Mouse (Mus musculus): ENCODE measurements at regions not wholly inside any gene's neighbourhood (a gene's known extent, or its start where the extent isn't known, plus 50 kb on each side); places are given as distances from the start of the nearest gene placed in this dataset.
"Not testable (repeated sequence)": the region's sequence is repeated elsewhere in the genome, so short reads cannot be mapped to it uniquely, and the experiment has no call there.

DNA sequence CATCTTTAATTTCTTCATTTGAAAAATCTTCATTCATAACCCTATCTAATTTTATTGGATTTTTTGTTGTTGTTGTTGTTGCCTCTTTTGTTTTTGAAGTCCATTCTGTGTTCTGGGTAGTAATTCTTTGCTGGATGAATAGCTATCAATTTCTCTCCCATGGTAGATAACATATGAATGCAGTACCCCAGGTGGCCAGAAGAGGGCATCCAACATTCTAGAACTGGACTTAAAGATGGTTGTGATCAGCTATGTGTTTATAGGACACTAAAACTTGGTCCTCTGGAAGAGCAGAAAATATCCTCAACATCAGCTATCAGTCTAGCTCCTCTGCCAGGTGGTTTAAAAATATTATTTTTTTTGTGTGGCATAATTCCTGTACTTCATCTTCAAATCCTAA lies 73.0 kb downstream of the Prl2c3 start:
- not testable (repeated sequence) for ATAC-seq

DNA sequence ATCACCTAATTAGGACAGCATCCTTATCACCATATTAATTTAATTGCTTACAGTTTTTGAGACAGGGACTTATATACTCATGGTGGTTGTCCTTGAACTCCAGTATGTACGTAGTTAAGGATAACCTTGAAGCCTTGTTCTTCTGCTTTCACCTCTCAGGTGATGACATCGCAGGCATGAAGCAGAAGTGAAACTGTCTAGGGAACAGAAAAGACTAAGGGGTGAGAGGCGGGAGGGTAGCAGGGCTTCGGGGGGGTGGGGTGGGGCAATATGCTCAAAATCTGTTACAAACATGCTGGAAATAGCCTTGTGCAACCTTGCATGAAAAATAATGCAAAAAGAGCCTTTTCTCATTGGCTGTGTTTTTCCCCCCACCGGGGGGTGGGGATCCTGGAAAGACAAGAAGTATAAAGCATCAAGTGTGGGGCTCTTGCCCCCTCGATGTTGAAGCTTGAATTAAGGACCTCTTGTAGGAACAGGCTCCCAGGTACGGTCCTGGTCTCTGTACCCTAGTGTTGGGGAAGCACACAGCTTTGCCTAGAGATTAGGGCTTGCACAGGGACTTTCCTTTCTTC lies 81.8 kb downstream of the Prl2c3 start:
- not testable (repeated sequence) for ATAC-seq

DNA sequence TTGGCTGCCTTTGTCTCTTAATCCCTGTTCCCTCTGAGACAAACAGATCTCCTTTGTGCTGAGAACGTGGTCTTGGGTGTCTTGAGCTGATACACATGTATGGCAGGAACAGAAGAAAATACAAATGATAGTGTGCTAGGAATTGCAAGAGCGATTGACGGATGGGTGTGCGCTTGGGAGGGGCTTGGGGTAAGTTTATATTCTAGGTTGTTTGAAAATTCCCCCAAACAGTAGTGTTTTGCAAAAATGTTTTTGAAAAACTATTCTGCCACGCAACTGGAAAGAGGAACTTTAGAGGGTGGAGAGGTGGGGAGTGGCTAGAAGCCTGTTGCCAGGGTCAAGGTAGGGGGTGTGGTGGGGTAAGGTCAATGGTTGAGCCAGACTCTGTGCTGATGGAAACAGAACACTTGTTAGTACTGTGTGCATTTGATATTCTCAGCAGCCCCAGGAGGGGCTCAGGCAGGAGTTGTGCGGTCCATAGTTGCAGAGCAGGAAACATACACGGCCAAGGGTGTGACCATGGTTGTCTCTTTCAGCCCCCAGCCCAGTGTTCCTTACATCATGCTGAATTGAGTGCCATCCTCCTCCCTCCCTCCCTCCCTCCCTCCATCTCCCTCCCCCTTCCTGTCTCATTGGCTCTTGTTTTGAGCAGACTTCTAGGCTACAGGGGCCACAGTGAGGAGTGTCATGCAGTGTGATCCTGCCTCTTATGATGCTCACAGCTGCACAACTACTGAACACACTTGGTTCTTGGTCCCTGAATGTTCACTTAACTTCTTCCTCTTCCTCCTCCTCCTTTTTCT lies 88.2 kb downstream of the Prl2c3 start:
- no peak for ATAC-seq

DNA sequence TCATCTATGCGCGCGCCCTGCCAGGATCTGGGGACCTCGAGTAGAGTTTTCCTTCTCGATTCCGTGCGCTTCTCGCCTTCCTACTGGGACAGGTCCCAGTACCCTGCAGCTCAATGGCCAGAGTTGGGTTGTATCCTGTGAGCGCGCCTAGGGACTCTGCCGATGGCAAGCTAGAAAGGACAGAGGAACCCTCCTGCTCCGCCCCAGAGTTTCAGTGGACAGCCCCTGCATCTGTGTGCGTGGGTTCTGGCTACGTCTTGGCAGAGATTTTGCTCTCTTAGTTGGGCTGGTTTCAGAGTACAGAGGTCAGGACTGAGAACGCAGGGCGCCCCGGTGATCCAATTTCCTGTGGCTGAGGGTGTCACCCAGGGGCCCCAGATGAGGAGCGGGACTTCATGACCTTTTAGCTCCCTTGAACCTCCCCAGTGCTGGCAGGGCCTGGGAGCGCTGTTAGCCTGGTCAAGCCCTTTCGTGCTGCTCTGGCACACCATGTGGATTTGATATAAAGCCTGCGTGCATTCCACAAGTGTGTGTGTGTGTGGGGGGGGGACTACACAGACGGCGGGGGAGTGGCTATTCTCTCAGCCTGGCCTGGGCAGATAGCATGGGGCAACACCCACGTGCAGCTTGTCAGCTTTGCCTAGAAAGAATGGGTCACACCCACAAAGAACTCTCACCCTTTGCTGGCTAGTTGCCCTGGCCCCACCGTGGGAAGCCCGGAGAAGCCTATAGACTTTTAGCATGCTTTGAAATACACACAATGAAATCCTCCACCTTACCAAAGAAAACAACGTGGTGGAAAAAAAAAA lies 96.9 kb downstream of the Prl2c3 start:
- not testable (repeated sequence) for ATAC-seq

DNA sequence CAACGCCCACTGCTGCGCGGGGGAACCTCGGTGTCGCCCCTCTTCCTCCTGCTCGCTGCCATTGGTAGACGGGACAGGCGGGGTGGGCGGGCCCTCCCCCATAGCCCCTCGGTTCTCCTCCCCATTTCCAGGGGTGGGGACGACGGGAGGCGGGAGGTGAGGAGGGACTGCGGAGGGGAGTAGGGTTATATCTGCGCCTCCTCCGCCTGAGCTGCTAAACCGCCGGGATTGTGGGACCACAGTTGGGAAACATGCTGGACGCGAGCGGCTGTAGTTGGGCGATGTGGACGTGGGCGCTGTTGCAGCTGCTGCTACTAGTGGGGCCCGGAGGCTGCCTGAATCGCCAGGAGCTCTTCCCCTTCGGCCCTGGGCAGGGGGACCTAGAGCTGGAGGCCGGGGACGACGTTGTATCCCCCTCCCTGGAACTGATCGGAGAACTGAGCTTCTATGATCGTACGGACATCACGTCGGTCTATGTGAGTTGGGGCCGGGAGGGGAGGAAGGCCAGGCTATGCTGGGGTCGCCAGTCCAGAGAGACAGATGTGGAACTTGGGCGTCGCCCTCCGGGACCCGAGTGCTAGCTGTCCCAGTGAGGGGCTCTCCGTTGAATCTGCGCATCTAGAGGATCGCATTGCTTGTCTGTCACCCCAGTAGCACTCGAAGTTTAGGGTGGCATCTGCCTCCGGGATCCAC lies 97.6 kb downstream of the Prl2c3 start:
- ATAC-seq, result not testable (repeated sequence)

DNA sequence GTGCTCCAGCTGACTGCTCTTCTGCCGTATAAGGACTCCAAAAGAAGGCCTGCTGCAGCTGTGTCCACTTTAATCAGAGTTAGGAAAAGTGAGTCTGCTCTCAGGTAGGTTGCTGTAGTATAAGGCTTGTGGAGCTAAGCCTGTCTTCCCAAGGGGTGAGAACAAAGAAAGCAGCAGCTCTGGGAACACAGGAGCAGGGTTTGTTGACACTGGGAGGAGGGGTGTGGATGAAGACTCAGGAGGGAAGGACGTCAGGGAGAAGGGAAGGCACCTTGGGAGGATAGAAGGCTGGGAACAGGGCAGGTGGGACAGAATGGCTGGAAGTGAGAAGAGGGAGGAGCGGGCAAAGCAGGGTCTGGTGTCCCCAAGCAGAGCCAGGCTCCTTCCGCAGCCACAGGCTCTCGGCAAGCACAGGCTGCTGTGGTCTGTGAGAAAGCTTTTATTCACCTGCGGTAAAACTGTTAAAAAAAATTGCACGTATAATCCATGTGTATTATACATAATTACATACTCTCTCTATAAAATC lies 106.2 kb downstream of the Prl2c3 start:
- not testable (repeated sequence) for ATAC-seq

DNA sequence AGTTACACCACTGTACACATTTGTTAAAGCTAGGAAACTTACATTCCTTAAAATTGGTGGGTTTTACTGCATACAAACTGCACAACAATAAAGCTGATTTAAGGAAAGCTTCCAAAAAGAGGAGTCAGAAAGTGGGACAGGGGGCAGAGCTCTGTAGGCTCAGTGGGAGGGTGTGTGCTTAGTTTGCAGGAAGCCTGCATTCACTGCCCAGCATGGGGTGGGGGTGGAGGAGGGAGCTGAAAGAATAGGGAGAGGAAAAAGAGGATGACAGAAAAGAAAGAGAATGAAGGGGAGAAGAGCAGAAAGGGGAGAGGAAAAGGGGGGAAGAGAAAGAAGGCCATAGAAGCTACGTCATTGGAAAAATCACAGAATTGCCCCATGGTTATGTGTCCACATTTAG lies 111.1 kb downstream of the Prl2c3 start:
- not testable (repeated sequence) for ATAC-seq

DNA sequence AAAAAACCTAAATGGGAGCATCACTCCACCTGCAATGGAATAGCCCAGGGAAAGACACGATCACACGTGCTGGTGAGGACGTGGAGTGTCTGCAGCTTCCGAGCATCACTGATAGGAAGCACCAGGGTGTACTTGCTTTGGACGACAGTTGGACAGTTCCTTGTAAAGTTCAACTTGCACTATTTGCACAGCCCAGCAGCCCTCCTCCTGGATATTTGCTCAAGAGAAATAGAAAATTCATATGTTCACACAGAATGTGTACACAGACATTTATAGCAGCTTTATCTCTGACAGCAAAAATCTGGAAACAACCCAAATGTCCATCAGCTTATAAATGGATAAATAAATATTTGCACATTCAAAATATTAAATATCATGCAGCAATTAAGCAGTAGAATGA lies 111.7 kb downstream of the Prl2c3 start:
- not testable (repeated sequence) for ATAC-seq

DNA sequence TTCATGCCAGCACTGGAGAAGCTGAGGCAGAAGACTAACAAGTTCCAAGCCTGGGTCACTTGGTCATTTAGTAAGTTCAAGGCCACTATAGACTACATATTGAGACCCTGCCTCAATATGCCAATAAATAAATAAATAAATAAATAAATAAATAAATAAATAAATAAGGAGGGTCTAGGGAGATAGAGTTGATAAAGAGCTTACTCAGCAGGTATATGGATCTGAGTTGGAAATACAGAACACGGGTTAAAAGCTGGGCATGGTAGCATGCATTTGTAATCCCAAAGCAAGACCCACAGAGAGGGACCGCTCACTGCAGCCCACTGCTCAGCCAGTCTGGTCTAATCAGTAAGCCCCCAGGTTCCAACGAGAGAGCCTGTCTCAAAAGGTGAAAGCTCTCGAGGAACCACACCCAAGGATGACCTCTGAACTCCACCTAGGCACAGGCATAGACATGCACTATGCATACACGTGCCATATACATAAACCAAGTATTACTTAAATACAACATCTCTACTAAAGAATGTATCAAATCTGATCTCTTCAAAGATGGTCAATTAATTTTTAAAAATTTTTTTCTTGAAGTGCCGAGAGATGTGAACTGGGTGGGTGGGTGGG lies 115.4 kb downstream of the Ero1lb start:
- not testable (repeated sequence) for ATAC-seq

DNA sequence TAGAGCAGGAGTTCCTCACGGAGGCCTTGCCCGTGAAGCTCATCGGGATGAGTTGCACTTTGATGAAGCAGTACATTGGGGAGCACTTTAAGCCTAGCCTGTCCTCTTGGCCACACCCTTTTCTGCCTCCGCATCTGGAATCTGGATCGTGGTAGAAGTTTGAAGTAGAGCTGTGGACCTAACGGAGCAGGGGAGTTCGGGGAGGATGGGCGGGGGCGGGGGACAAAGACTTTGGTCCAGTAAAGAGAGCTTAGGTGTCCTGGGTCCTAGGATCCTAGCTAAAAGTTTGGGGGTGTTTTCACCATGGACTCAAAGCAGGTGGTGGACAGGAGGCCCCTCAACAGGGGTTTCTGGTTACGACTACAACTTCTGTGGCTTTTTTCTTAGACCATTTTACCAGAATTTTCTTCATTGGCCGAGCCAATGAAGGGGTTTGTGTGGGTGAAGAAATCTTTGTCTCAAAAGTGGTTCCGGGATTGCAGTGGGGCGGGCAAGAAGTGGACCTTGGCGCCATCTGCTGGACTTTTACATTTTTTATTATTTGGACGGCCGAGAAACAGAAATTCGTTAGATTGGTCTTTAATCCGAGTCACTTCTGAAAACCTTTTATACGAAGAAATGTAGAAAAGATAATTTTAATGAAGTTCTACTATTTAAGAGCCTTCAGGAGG lies 114.7 kb downstream of the Ero1lb start:
- ATAC-seq, result peak; percentile 68

DNA sequence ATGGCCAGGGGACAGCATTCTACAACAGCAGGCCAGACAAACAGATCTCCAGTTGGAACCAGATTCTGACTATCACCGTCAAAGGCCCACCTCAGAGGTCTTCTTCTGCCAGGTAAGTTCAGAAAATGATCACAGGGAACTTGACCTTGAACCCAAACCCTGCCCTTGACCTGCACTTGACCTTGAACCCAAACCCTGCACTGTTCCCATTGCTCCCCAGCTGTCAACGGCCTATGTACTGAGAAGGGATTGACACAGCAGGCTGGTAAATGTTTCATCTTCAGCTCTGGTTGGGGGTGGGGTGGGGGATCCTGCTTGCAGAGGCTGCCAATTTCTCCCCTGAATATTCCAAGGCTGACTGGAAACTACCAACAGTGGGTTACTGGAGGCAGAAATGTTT lies 111.7 kb downstream of the Ero1lb start:
- ATAC-seq, result no peak

DNA sequence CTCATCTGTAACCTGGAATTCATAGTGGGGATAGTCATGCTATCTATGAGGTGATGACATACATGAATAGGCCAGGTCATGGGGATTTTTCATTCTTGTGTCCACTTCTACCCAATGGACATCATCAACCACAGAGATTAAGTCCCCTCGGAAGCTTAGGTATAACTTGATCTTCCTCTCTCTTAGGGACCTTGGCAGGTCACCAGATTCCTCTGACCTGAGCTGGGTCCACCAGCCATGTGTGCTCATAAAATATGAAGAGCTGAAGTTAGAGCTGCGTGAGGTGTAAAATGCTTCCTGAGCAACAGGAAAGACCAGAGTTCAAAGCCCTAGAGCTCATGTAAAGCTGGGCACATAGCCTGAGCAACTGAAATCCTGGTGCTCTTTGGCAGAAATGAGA lies 105.3 kb downstream of the Ero1lb start:
- not testable (repeated sequence) for ATAC-seq

DNA sequence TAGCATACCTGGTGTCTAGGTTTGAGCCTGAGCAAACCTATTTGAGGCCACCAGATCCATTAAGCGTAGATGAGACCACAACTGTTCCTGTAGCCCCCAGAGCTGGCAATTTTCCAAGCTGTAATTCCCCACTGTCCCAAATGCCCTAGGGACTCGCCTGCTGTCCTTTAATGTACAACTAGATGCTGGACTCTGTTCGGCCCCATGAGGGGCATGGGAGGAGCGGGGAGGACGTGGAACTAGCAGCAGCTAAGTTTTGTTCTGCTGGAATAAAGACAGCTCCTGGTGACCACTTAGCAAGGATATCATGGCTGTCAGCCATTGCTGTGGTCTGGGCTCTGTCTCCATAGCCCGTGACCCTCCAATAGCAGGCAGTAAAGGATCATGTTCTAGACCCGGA lies 103.1 kb downstream of the Ero1lb start:
- ATAC-seq, result not testable (repeated sequence)

DNA sequence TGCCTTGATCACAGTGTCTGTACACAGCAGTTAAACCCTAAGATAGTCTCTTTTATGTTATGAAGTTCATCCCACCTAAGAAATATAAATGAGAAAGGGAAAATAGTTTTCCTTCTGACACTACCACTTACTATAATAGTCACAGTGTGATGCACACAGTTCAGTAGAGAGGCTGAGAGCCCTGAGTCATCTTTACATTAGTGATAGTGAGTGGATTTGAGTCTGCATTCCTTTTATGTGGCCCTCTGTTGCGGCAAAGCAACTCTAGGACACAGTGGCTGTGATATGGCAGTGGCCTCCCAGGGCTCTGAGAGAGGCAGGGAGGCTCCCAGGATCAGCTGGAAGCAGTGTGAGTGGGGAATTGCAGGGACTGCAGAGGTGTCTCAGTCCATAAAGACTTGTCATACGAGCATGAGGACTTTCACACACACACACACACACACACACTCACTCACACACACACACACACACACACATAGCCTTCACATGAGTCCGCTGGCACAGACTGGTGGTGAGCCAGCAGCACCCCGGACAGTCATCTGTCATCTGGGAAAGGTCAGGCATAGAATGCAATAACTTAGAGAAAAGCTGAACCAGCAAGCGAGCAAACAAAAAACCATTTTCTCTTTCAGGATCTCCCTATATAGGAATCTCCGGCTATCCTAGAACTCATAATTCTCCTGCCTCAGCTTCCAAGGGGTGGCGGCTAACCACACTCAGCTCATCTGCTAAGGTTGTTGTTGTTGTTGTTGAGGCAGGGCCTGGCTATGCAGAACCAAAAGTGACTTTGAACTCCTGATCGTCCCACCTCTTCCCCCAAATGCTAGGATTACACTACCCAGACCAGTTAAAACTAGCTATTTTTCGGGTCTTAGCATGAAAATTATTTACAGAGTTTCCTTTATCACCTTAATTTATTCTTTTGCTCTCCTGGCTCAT lies 102.3 kb downstream of the Ero1lb start:
- ATAC-seq, result not testable (repeated sequence)

DNA sequence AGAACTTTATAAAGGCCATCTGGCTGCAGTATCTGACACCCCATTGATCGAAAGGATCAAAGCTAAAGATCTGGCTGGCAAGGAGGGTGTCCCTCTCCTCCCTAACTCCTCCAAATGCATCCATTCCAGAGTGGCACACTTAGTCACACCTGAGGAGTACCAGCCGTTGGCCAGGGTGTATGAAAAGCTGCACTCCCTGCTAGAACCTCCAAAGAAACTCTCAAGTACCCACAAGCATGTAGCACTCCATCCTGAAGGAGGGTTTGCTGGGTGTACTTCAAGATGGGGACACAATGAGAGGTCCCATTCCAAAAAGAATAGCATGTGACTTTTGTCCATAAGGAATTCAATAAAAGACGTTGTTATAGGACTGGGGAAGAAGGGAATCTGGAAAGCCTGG lies 100.4 kb downstream of the Ero1lb start:
- ATAC-seq, result not testable (repeated sequence)
